Mouse (Mus musculus) small intestine, adult 2 months (tissue): Measurements from ENCODE around the gene Chek2. TPM values are rescaled to one million over a fixed set of nuclear protein-coding genes. Genes with fewer than 3 reads are reported as not detected.

ENCODE experiments used
- H3K27ac ChIP-seq: fragments of 200-500 bp; 2 replicates; pipeline ENCODE4 v1.5.1; 2012; ENCODE audit warnings: low read depth, low read length, control low read depth, inconsistent platforms; ENCODE audit not compliant: insufficient read depth
- H3K27me3 ChIP-seq: fragments of 200-500 bp; 2 replicates; pipeline ENCODE4 v1.6.1; 2012; ENCODE audit warnings: mild to moderate bottlenecking, moderate library complexity, low read length, inconsistent platforms; ENCODE audit not compliant: control insufficient read depth, insufficient read depth
- H3K36me3 ChIP-seq: fragments of 200-500 bp; 2 replicates; pipeline ENCODE4 v1.6.1; 2012; ENCODE audit warnings: mild to moderate bottlenecking, low read length, control low read depth, inconsistent platforms; ENCODE audit not compliant: control insufficient read depth, insufficient read depth
- H3K4me1 ChIP-seq: fragments of 200-500 bp; 2 replicates; pipeline ENCODE4 v1.6.1; 2012; ENCODE audit warnings: low read length, inconsistent platforms, mixed read lengths; ENCODE audit not compliant: control insufficient read depth, insufficient read depth, insufficient read length
- H3K4me3 ChIP-seq: fragments of 200-500 bp; 2 replicates; pipeline ENCODE4 v1.5.1; 2012; ENCODE audit warnings: low read depth, mild to moderate bottlenecking, control low read depth, inconsistent platforms, low read length, moderate library complexity
- CTCF ChIP-seq: fragments of 200-500 bp; IDR thresholded peaks from 2 replicates; pipeline ENCODE4 v1.5.1; 2012; ENCODE audit warnings: low read depth, mild to moderate bottlenecking, control low read depth, inconsistent platforms, low read length, moderate library complexity, mixed read lengths; ENCODE audit not compliant: insufficient replicate concordance, insufficient read length; ENCODE audit errors: extremely low read depth
- POLR2A ChIP-seq: fragments of 200-500 bp; IDR thresholded peaks from 2 replicates; pipeline ENCODE4 v1.6.1; 2012; ENCODE audit warnings: low read depth, mild to moderate bottlenecking, control low read depth, inconsistent platforms, low read length, moderate library complexity
- WGBS: fragments of 180-500 bp; shearing (Covaris S2); methylation state at CpG from one replicate; pipeline ENCODE4 v1.1.7; 2018; 5-methylcytosine and 5-hydroxymethylcytosine counted together
- polyA plus RNA-seq: library from polyadenylated mRNA; depleted of rRNA; stranded (reverse); fragments of >200 nt; gene quantifications from 2 replicates; pipeline ENCODE4 v1.2.3, GENCODE M21; 2012

The Chek2 gene
- polyA plus RNA-seq, 1 experiment = 4.3 TPM

DNA sequence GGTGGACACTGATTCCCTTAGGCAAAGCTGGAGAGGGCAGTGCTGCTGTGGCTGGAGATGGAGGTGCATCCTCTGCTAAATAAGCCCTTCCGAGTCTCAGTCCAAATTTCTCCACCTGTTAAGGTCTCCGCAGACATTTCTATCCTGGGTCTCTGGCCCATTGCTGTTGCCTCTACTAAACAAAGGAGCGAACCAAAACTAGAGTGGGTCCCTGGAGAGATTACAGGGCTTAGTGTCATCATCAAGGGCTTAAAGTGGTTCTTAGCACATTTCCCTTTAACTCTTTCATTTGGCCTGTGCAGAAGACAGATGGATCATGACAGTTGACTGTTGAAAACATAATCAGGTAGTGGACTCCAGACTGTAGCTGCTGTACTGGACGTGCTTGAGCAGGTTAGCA, 48.8 kb downstream of the Chek2 start:
- no peaks in the 10 kb centered on the region for H3K27me3 ChIP-seq
- WGBS = 94% methylated on average over 4 of the region's 4 CpGs
- no peaks in the 10 kb centered on the region for H3K4me1 ChIP-seq
- H3K36me3 ChIP-seq = no peaks in the 10 kb centered on the region
- no peak for TF ChIP-seq CTCF
- TF ChIP-seq POLR2A = no peak
- no peak overlapping the region for H3K4me3 ChIP-seq
- no peak overlapping the region for H3K27ac ChIP-seq

DNA sequence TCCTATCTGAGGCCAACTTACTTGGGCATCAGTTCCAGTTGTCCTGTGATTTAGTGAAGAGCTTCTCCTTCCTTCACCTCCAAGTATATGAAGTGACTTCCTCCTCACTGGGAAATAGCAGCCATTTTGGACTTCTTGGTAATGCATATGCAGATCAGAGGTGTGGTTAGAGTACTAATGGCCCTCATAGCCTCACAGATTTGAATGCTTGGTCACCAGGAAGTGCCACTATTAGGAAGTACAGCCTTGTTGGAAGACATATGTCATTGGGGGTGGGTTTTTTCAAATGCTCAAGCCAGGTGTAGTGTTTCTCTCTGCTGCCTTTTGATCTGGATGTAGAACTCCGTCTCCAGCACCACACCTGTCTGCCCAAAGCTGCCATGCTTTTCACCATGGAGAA, 50.2 kb downstream of the Chek2 start:
- TF ChIP-seq CTCF (no peak), POLR2A (no peak)
- no peak overlapping the region for H3K4me3 ChIP-seq
- no peaks in the 10 kb centered on the region for H3K4me1 ChIP-seq
- WGBS = 63% methylated on average over 1 of the region's 1 CpGs
- no peaks in the 10 kb centered on the region for H3K36me3 ChIP-seq
- no peaks in the 10 kb centered on the region for H3K27me3 ChIP-seq
- no peak overlapping the region for H3K27ac ChIP-seq

DNA sequence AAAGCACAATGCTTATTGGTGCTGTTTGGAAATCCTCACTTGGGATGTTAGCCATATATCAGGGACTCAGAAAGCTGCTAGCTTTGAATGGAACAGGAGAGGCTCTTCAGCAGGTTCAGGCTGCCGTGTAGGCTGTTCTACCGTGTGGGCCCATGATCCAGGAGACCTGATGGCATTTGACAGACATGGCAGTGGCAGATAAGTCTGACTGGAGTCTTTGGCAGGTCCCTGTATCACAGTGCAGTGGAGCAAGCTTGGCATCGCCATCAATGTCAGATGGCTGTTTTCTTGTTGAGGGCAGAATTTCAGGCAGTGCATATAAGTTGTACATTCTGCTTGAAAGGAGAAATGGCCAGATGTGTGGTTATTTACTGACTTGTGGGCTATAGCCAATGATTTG, 50.8 kb downstream of the Chek2 start:
- TF ChIP-seq POLR2A = no peak
- TF ChIP-seq CTCF = no peak
- H3K36me3 ChIP-seq = no peaks in the 10 kb centered on the region
- no peak overlapping the region for H3K4me3 ChIP-seq
- no peak overlapping the region for H3K27ac ChIP-seq
- no peaks in the 10 kb centered on the region for H3K27me3 ChIP-seq
- no peaks in the 10 kb centered on the region for H3K4me1 ChIP-seq
- WGBS = 90% methylated on average over 3 of the region's 3 CpGs

DNA sequence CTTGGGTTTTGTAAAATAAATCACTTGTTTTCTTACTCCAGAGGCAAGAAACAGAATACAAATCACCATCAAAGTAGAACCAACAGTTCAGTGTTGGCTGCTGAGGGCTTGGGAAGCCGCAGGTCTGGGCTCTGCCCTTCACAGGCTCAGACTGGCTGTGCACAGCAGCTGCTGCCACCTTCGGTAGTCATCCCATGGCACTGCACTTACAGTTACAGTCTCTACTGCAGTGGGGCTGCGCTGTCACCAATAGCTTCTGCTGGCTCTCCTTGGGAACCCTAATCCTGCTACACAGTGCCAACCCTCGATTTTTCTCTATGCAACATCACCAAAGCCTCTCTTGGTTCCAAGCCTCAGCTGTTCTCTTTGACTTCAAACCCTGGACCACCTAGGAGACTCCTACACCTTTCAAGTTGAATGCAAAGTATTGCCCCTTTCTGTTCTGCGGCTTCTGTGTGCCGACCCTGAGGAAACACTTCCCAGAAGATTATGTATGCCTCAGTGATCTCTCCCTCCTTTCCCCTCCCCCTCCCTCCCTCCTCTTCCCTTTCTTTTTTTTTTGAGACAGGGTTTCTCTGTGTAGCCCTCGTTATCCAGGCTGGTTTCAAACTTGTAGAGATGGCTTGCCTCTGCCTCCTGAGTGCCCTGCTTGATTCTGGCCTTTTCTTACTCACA, 57.5 kb downstream of the Chek2 start:
- no peaks in the 10 kb centered on the region for H3K27me3 ChIP-seq
- no peaks in the 10 kb centered on the region for H3K4me1 ChIP-seq
- no peak overlapping the region for H3K4me3 ChIP-seq
- no peak overlapping the region for H3K27ac ChIP-seq
- TF ChIP-seq CTCF = no peak
- no peak for TF ChIP-seq POLR2A
- no peaks in the 10 kb centered on the region for H3K36me3 ChIP-seq
- WGBS = 55% methylated on average over 7 of the region's 7 CpGs

DNA sequence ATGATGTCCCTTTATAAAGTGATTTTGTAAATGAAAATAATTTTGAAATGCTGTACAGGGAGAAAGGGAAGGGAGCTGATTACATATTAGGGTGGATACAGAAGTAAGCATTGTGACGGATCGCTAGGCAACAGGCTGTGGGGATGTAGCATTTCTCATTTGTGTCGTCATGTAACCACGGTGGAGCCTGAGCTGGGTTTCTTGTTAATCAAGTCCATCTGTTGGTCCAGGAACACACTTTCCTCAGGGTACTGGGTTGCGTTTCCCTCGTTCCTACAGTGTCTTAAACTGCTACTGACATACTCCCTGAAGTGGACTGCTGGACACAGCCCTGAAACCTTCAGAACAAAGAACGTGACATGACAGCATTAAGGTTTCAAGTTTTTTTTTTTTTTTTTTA, 58.4 kb downstream of the Chek2 start:
- TF ChIP-seq CTCF (no peak), POLR2A (no peak)
- H3K27ac ChIP-seq = no peak overlapping the region
- H3K27me3 ChIP-seq = no peaks in the 10 kb centered on the region
- H3K36me3 ChIP-seq = no peaks in the 10 kb centered on the region
- H3K4me1 ChIP-seq = no peaks in the 10 kb centered on the region
- 83% methylated on average over 7 of the region's 7 CpGs for WGBS
- no peak overlapping the region for H3K4me3 ChIP-seq

DNA sequence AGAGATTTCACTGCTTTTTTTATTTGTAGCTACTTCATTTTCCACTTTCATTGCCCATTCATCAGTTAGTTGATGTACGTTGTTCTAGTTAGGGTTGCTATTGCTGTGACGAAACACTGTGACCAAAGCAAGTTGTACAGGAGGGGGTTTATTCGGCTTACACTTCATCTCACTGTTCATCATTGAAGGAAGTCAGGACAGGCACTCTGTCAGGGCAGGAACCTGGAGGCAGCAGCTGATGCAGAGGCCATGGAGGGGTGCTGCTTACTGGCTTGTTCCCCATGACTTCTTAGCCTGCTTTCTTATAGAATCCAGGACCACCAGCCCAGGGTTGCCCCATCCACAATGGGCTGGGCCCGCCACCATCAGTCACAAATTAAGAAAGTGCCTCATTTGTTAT, 59.0 kb downstream of the Chek2 start:
- no peak overlapping the region for H3K4me3 ChIP-seq
- H3K27ac ChIP-seq = no peak overlapping the region
- no peaks in the 10 kb centered on the region for H3K4me1 ChIP-seq
- 85% methylated on average over 4 of the region's 4 CpGs for WGBS
- H3K36me3 ChIP-seq = no peaks in the 10 kb centered on the region
- no peaks in the 10 kb centered on the region for H3K27me3 ChIP-seq
- TF ChIP-seq CTCF (no peak), POLR2A (no peak)

DNA sequence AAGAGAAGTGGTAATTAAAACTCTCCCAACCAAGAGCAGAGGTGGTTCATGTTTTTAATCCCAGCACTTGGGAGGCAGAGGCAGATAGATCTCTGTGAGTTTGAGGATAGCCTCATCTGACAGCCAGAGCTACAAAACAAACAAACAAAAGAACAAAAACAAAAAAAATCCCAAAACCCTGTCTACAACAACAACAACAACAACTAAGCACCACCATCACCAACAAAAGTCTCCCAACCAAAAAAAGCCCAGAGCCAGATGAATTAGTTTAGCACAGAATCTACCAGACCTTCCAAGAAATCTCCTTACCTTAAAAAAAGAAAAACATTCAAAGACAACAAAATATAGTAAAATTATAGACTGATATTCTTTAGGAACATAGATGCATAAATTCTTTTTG, 60.6 kb downstream of the Chek2 start:
- H3K27me3 ChIP-seq = no peaks in the 10 kb centered on the region
- no peak overlapping the region for H3K4me3 ChIP-seq
- H3K36me3 ChIP-seq = no peaks in the 10 kb centered on the region
- no peaks in the 10 kb centered on the region for H3K4me1 ChIP-seq
- no peak for TF ChIP-seq POLR2A
- TF ChIP-seq CTCF = no peak
- H3K27ac ChIP-seq = no peak overlapping the region
